Mouse (Mus musculus) CH12.LX (cell line): ENCODE data around the gene Hist1h4c.

ENCODE experiments used
- CTCF ChIP-seq, 2 experiments: IDR thresholded peaks in 1 of 2; conservative IDR thresholded peaks in 1 of 2; 2 replicates each; pipeline ENCODE4 v1.5.1; 2011 to 2012; ENCODE audit warnings: low read depth in 2 of 2, low read length in 2 of 2, improper control_type of control experiment in 1 of 2, inconsistent platforms in 1 of 2, mild to moderate bottlenecking in 1 of 2, moderate library complexity in 1 of 2
- EP300 ChIP-seq: IDR thresholded peaks from 2 replicates; pipeline ENCODE4 v1.6.1; 2011; ENCODE audit warnings: low read length, improper control_type of control experiment
- ETS1 ChIP-seq: conservative IDR thresholded peaks from 2 replicates; pipeline ENCODE4 v1.6.1; 2012; ENCODE audit warnings: low read depth, mild to moderate bottlenecking, inconsistent platforms, low read length, improper control_type of control experiment, moderate library complexity
- GABPA ChIP-seq: IDR thresholded peaks from 2 replicates; pipeline ENCODE4 v1.6.1; 2012; ENCODE audit warnings: low read depth, low read length, improper control_type of control experiment, inconsistent platforms; ENCODE audit not compliant: insufficient replicate concordance
- IRF4 ChIP-seq: IDR thresholded peaks from 2 replicates; pipeline ENCODE4 v1.6.1; 2014; ENCODE audit warnings: low read depth, mild to moderate bottlenecking, inconsistent platforms, low read length, improper control_type of control experiment
- MEF2A ChIP-seq: IDR thresholded peaks from 2 replicates; pipeline ENCODE4 v1.6.1; 2014; ENCODE audit warnings: low read depth, mild to moderate bottlenecking, inconsistent platforms, low read length, improper control_type of control experiment, borderline replicate concordance
- MXI1 ChIP-seq: IDR thresholded peaks from 2 replicates; pipeline ENCODE4 v1.6.1; 2011; ENCODE audit warnings: mild to moderate bottlenecking, low read depth, low read length, improper control_type of control experiment
- POLR2A ChIP-seq: IDR thresholded peaks from 2 replicates; pipeline ENCODE4 v1.6.1; 2011; ENCODE audit warnings: low read depth, mild to moderate bottlenecking, improper control_type of control experiment, low read length
- RAD21 ChIP-seq: IDR thresholded peaks from 2 replicates; pipeline ENCODE4 v1.6.1; 2011; ENCODE audit warnings: low read depth, mild to moderate bottlenecking, low read length, improper control_type of control experiment, moderate library complexity
- TCF12 ChIP-seq: IDR thresholded peaks from 2 replicates; pipeline ENCODE4 v1.6.1; 2014; ENCODE audit warnings: low read depth, mild to moderate bottlenecking, inconsistent platforms, low read length, improper control_type of control experiment
- USF1 ChIP-seq: IDR thresholded peaks from 2 replicates; pipeline ENCODE4 v1.6.1; 2014; ENCODE audit warnings: low read depth, mild to moderate bottlenecking, inconsistent platforms, low read length, improper control_type of control experiment
- ZKSCAN1 ChIP-seq: IDR thresholded peaks from 2 replicates; pipeline ENCODE4 v1.6.1; 2012; ENCODE audit warnings: low read depth, inconsistent platforms, low read length, improper control_type of control experiment, borderline replicate concordance

DNA sequence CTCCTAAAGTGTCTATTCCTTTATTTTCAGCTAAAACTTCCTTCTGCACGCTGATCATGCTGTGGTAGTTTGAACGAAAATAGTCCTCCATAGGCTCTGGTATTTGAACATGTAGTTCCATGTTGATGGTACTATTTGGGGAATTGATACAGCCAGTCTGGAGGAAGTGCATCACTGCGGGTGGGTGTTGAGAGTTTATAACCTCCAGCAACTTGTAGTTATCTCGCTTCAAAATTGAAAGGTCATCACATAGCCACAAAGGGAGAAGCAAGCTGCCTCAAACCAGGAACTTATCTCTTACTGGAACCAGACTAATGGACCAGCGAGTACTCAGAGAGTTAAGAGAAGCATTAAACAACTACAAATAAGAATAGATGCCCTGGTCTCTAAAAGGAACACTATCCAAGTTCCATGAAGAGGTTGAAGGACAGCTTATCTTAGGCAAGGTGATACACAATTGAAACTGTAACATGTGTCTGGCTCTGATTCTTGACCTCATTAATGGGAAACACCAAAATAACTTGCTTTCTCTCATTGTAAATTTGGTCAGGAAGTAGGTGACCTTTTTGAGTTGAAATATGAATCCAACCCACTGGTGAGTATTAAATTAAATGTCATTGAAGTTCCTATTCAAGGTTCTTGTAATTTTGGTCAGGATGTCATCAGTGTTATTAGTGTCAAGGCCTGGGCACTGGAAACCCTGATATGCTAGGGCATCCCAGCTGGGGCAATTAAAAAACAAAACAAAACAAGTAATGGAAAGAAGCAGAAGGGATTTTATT is 18.2 kb upstream of the Hist1h4c start:
- TF ChIP-seq EP300 (no peak), IRF4 (no peak), RAD21 (no peak), MEF2A (no peak), CTCF (conservative IDR thresholded peaks at IDR 0.05 in 1 of 2, IDR thresholded peaks at IDR 0.05 in 1 of 2; ENCODE audit: low read depth in 2 of 2, low read length in 2 of 2) (no peak), ZKSCAN1 (no peak), TCF12 (no peak), USF1 (no peak), POLR2A (no peak), MXI1 (no peak), ETS1 (no peak), GABPA (no peak)
